Mouse (Mus musculus): Measurements from ENCODE around the gene Fxyd7. TPM values are rescaled to one million over a fixed set of nuclear protein-coding genes. Genes with fewer than 3 reads are reported as not detected.

Fxyd7 gene
- polyA plus RNA-seq, 1 experiment from 2014 or later, result 174 TPM

- 40% methylated on average over 8 of the region's 8 CpGs for WGBS
- H3K27me3 ChIP-seq (replicated peaks), result peaks cover 45% of the 10 kb centered on the region
- no peaks in the 10 kb centered on the region for H3K36me3 ChIP-seq (replicated peaks)
- H3K4me2 ChIP-seq, result no peak overlapping the region
- no peak overlapping the region for H3K4me3 ChIP-seq
- no peak for ATAC-seq (replicated peaks)
- H3K4me1 ChIP-seq, result peaks cover 3% of the 10 kb centered on the region; the same call in 1 of the 2 replicates
- no peak overlapping the region for H3K9ac ChIP-seq
- H3K27ac ChIP-seq, result no peak overlapping the region
- no peaks in the 10 kb centered on the region for H3K9me3 ChIP-seq
These were observed 10.3 kb downstream of the Fxyd7 start for GRCm38 (mm10) chr7:31041023-31041407.

GRCm38 (mm10) chr7:31040281-31041022 is 10.8 kb downstream of the Fxyd7 start:
- Histone ChIP-seq H3K27ac (no peak overlapping the region), H3K36me3 (replicated peaks) (no peaks in the 10 kb centered on the region), H3K4me1 (peaks cover 3% of the 10 kb centered on the region; the same call in 1 of the 2 replicates), H3K4me2 (no peak overlapping the region), H3K9ac (no peak overlapping the region), H3K9me3 (no peaks in the 10 kb centered on the region), H3K4me3 (no peak overlapping the region), H3K27me3 (replicated peaks) (peaks cover 42% of the 10 kb centered on the region)
- no peak for ATAC-seq (replicated peaks)
- 78% methylated on average over 12 of the region's 12 CpGs for WGBS

DNA sequence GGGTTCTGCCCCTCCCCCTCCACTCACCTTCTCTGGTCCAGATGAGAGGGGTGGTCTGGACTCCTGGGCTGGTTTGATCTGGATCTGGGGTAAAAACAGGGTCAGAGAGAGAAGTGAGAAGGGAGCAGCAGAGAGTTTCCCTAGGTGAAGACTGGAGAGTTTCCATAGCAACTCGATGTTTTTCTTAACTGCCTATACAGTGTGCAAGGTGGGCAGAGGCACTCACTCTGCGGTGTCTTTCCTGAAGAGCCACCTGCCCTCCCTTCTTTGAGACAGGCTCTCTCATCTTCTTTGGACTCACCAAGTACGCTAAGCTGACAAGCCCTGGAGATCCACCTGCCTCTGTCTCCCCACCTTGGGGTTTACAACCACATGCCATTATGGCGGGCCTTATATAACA is 12.3 kb downstream of the Fxyd7 start:
- H3K36me3 ChIP-seq (replicated peaks), result no peaks in the 10 kb centered on the region
- H3K27ac ChIP-seq, result no peak overlapping the region
- H3K4me2 ChIP-seq, result no peak overlapping the region
- no peaks in the 10 kb centered on the region for H3K9me3 ChIP-seq
- H3K4me1 ChIP-seq, result peaks cover 3% of the 10 kb centered on the region; the same call in 1 of the 2 replicates
- no peak overlapping the region for H3K4me3 ChIP-seq
- H3K9ac ChIP-seq, result no peak overlapping the region
- ATAC-seq (replicated peaks), result no peak
- WGBS, result 83% methylated on average over 4 of the region's 4 CpGs
- peaks cover 30% of the 10 kb centered on the region for H3K27me3 ChIP-seq (replicated peaks)

- Histone ChIP-seq H3K4me2 (no peak overlapping the region), H3K4me1 (peaks cover 3% of the 10 kb centered on the region; the same call in 1 of the 2 replicates), H3K9me3 (no peaks in the 10 kb centered on the region), H3K4me3 (no peak overlapping the region), H3K27ac (no peak overlapping the region), H3K27me3 (replicated peaks) (peaks cover 19% of the 10 kb centered on the region), H3K36me3 (replicated peaks) (no peaks in the 10 kb centered on the region), H3K9ac (no peak overlapping the region)
- ATAC-seq (replicated peaks), result no peak
- 76% methylated on average over 2 of the region's 2 CpGs for WGBS
These were observed 13.6 kb downstream of the Fxyd7 start for GRCm38 (mm10) chr7:31037675-31038074.

DNA sequence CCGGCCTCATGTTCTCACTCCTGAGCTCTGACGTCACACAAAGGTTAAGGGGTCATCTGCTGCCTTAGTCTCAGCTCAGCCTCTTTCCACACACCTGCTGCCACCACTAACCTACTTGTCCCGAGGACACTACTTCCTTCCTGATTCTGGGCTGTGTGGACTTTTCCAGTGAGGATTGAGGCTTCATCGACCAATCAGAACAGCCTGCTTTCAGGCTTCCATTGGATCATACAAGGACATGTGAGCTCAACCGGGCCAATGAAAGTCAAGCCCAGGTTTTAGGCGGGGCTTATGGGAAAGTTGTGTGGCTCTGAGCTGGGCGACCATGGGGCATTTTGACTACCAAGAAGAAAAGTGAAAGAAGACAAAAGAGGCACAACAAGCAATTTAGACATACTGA is 14.3 kb downstream of the Fxyd7 start:
- ATAC-seq (replicated peaks), result no peak
- 85% methylated on average over 7 of the region's 7 CpGs for WGBS

DNA sequence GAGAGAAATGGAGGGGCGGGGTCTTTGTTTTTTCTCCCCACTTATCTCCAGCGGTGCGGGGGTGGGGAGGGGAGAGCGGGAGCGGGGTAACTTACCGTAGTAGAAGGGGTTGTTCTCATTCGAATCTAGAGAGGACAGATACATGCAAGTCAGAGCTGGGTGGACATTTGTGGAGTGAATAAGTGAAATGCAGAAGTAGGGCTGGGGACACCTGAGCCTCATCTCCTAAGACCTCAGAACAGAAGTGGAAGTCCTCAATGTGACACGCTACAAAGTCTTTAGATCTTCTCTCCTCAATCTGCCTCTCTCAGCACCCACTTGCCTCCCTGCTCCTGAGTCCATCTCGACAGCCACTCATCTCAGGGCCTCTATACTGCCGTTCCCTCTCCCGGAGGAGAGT is 16.0 kb downstream of the Fxyd7 start:
- Histone ChIP-seq H3K4me1 (no peaks in the 10 kb centered on the region), H3K27me3 (replicated peaks) (no peaks in the 10 kb centered on the region), H3K27ac (no peak overlapping the region), H3K9ac (no peak overlapping the region), H3K4me3 (no peak overlapping the region), H3K4me2 (no peak overlapping the region), H3K9me3 (no peaks in the 10 kb centered on the region), H3K36me3 (replicated peaks) (no peaks in the 10 kb centered on the region)
- 85% methylated on average over 11 of the region's 11 CpGs for WGBS
- ATAC-seq (replicated peaks), result no peak

More for the DNA sequence above, 14.3 kb downstream of the Fxyd7 start:
- Histone ChIP-seq H3K4me2 (no peak overlapping the region), H3K4me1 (no peaks in the 10 kb centered on the region), H3K4me3 (no peak overlapping the region), H3K9me3 (no peaks in the 10 kb centered on the region), H3K36me3 (replicated peaks) (no peaks in the 10 kb centered on the region), H3K27ac (no peak overlapping the region), H3K9ac (no peak overlapping the region), H3K27me3 (replicated peaks) (peaks cover 13% of the 10 kb centered on the region)

DNA sequence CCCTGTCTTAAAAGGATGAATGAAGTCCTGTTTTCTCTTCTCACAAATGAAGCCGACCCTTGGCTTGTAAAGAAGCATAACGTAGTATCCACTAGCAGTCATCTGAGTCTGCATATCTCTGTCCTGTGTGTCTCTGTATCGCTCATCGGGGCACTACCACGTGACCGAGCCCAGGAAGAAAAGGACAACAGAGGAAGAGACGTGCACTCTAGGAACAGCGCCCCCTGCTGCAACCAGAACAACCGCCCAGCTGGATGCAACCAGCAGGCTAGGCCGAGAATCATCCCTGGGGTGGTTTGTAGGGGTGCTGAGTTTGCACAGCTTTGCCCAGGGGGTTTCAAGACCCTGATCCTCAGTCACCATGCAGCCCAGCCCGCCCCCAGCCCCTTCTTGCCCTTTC is 16.5 kb downstream of the Fxyd7 start:
- Histone ChIP-seq H3K27ac (no peak overlapping the region), H3K4me1 (no peaks in the 10 kb centered on the region), H3K4me3 (no peak overlapping the region), H3K27me3 (replicated peaks) (no peaks in the 10 kb centered on the region), H3K4me2 (no peak overlapping the region), H3K9ac (no peak overlapping the region), H3K36me3 (replicated peaks) (no peaks in the 10 kb centered on the region), H3K9me3 (no peaks in the 10 kb centered on the region)
- 57% methylated on average over 11 of the region's 11 CpGs for WGBS
- ATAC-seq (replicated peaks), result no peak

DNA sequence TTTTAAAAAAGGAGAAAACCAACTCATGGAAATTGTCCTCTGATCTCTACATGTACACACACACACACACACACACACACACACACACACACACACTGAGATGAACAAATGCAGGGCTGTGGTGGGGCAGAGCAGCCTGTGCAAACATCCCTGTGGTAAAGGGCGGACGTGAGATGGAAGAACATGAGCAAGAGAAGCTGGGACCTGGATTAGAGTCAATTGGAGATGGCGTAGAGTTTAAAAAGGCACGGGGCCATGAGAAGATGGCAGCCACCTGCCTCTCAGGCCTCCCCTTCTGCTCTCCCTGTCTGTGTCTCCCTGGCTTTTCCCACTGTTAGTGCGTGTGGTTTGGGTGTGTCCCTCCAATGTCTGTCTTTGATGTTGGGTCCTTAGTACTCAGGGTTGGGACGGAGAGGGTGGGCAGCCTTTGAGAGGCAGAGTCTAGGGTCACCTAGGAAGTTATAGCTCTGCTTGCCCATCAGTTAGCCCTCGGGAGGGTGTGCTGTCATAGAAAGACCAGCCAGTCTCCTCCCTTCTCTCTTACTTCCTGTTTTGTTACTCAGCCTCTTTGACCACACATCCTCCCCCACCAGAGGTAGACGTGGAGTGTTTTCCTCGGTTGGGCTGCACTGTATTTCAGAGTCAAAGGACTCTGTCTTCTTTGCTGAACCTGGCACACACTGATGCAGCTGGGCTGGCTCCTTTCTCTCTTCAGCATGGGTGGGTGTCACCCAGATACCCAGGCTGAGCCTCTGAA is 17.7 kb downstream of the Fxyd7 start:
- Histone ChIP-seq H3K4me1 (no peaks in the 10 kb centered on the region), H3K27ac (no peak overlapping the region), H3K4me3 (no peak overlapping the region), H3K9ac (no peak overlapping the region), H3K27me3 (replicated peaks) (no peaks in the 10 kb centered on the region), H3K9me3 (no peaks in the 10 kb centered on the region), H3K4me2 (no peak overlapping the region), H3K36me3 (replicated peaks) (no peaks in the 10 kb centered on the region)
- 73% methylated on average over 9 of the region's 9 CpGs for WGBS
- ATAC-seq (replicated peaks), result no peak

DNA sequence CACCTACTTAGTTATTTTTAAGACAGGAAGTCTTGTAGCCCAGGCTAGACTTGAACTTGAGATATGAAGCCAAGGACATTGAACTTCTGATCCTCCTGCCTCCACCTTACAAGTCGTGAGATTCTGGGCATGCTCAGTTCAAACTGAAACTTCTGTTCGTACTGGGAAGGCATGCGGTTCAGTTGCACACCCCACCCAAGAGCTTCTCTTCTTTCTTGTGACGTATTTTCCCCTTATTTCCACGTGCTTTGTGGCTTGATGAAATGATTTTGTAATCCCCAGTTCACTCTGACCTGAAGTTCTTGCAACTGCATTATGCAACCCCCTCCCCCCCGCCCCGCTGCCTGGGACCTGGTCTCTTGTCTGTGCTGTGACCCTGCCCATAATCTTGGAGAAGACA is 19.5 kb downstream of the Fxyd7 start:
- Histone ChIP-seq H3K27me3 (replicated peaks) (no peaks in the 10 kb centered on the region), H3K9me3 (no peaks in the 10 kb centered on the region), H3K27ac (no peak overlapping the region), H3K4me3 (no peak overlapping the region), H3K4me1 (no peaks in the 10 kb centered on the region), H3K36me3 (replicated peaks) (no peaks in the 10 kb centered on the region), H3K9ac (no peak overlapping the region), H3K4me2 (no peak overlapping the region)
- ATAC-seq (replicated peaks), result no peak
- 80% methylated on average over 7 of the region's 7 CpGs for whole genome bisulfite sequencing

DNA sequence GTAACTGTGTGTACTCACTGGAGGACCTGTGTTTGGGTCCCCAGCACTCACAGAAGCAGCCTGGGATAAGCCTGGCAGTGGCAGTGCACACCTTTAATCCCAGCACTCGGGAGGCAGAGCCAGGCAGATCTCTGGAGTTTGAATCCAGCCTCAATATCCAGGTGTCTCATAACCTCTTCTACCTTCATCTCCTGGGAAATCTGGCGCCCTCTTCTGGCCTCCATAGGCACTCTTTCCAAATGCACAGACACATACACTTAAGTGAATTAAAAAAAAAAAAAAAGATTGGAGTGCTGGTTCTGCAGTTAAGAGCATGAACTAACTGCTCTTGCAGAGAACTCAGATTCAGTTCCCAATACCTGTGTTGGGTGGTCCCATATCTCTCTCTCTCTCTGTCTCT is 20.6 kb downstream of the Fxyd7 start:
- no peaks in the 10 kb centered on the region for H3K27me3 ChIP-seq (replicated peaks)
- ATAC-seq (replicated peaks), result no peak
- 65% methylated on average over 2 of the region's 2 CpGs for WGBS
- no peak overlapping the region for H3K27ac ChIP-seq
- no peak overlapping the region for H3K4me2 ChIP-seq
- no peaks in the 10 kb centered on the region for H3K36me3 ChIP-seq (replicated peaks)
- H3K4me3 ChIP-seq, result no peak overlapping the region
- no peaks in the 10 kb centered on the region for H3K4me1 ChIP-seq
- H3K9me3 ChIP-seq, result no peaks in the 10 kb centered on the region
- no peak overlapping the region for H3K9ac ChIP-seq

- H3K27me3 ChIP-seq (replicated peaks), result no peaks in the 10 kb centered on the region
- ATAC-seq (replicated peaks), result no peak
- 82% methylated on average over 8 of the region's 8 CpGs for WGBS
These were observed 22.7 kb downstream of the Fxyd7 start for GRCm38 (mm10) chr7:31028609-31029008.

DNA sequence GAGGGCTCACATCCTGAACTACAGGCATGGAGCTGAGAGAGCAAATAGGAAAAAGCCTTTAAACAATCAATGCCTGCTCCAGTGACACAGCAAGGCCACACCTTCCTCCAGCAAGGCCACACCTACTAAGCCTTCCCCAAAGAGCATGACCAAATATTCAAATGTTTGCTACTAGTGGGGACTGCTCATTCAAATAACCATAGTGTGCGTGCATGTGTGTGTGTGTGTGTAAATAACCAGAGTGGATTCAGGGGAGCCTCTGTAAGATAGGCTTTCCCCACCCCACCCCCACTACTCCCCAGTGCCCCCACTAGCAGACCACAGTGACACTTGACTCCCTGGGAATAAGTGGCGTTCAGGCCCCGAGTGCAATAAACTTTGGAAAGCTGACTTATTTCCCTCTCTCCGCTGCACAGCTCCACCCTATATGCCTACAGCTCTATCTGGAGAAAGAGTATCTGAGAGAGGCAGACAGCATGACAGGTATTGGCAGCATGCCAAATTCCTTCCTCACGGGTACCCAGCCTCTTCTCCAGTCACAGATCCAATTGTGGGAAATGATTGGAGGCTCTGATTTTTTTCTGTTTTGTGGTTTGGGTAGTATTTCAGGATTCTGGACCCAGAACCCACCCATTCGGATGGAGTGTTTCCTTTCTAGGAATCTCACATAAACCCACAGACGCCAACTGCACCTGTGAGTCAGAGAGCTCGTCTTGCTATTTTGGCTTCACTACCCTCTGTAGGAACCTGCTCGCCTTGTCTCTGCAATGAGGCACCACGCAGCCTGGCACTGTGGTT is 34.0 kb downstream of the Fxyd7 start:
- 64% methylated on average over 10 of the region's 10 CpGs for WGBS
- Histone ChIP-seq H3K27ac (no peak overlapping the region), H3K4me2 (no peak overlapping the region), H3K4me1 (peaks cover 4% of the 10 kb centered on the region; the same call in 1 of the 2 replicates), H3K9me3 (no peaks in the 10 kb centered on the region), H3K9ac (no peak overlapping the region), H3K4me3 (no peak overlapping the region), H3K36me3 (replicated peaks) (no peaks in the 10 kb centered on the region), H3K27me3 (replicated peaks) (no peaks in the 10 kb centered on the region)
- no peak for ATAC-seq (replicated peaks)

More at GRCm38 (mm10) chr7:31028609-31029008, 22.7 kb downstream of the Fxyd7 start:
- Histone ChIP-seq H3K9me3 (no peaks in the 10 kb centered on the region), H3K27ac (no peak overlapping the region), H3K4me1 (no peaks in the 10 kb centered on the region), H3K4me3 (no peak overlapping the region), H3K4me2 (no peak overlapping the region), H3K36me3 (replicated peaks) (no peaks in the 10 kb centered on the region), H3K9ac (no peak overlapping the region)
